Mouse (Mus musculus) left cerebral cortex, postnatal 4 days (tissue): ENCODE measurements around the gene H1foo. TPM values are rescaled to one million over a fixed set of nuclear protein-coding genes. Genes with fewer than 3 reads are reported as not detected.

Experiments
- DNase-seq: peaks from one replicate; pipeline ENCODE4 v3.0.0-alpha.2; 2022
- intact Hi-C: fragments of 180-260 bp; cut with DNase I; formaldehyde crosslinking; loops from one replicate; pipeline ENCODE4 v1.15.1; 2025
- total RNA-seq, 2 experiments: library from RNA; stranded (reverse); gene quantifications; 2 replicates each; pipeline ENCODE4 v1.2.3; 2021

H1foo gene
- not detected for total RNA-seq

GRCm38 (mm10) chr6:115944638-115945037 lies at the start of gene H1foo:
H1foo (plus strand) TSS chr6:115944938.
- intact Hi-C loops, result no loop called here
- no peak for DNase-seq

- intact Hi-C loops, result loop anchor here (10.0 kb wide), 1 partner anchor 228 kb away; no protein-coding TSS in a partner anchor
- no peak for DNase-seq
Measured at GRCm38 (mm10) chr6:115896346-115896745, 48.4 kb upstream of the H1foo start.

GRCm38 (mm10) chr6:115897117-115897516 lies 47.6 kb upstream of the H1foo start:
- intact Hi-C loops, result loop anchor here (10.0 kb wide), 1 partner anchor 228 kb away; no protein-coding TSS in a partner anchor
- no peak for DNase-seq

- intact Hi-C loops, result loop anchor here (10.0 kb wide), 1 partner anchor 227 kb away; no protein-coding TSS in a partner anchor
- no peak for DNase-seq
Measured at GRCm38 (mm10) chr6:115897926-115898520, 46.7 kb upstream of the H1foo start.

- DNase-seq, result peak; percentile 76
- intact Hi-C loops, result loop anchor here (5.0 kb wide), 2 partner anchors 81 to 106 kb away; no protein-coding TSS in a partner anchor
Measured at GRCm38 (mm10) chr6:115901062-115901461, 43.7 kb upstream of the H1foo start.

GRCm38 (mm10) chr6:115901489-115901931 lies 43.2 kb upstream of the H1foo start:
- intact Hi-C loops, result loop anchor here (5.0 kb wide), 2 partner anchors 81 to 106 kb away; no protein-coding TSS in a partner anchor
- no peak for DNase-seq

- intact Hi-C loops, result loop anchor here (5.0 kb wide), 2 partner anchors 80 to 105 kb away; no protein-coding TSS in a partner anchor
- no peak for DNase-seq
Measured at GRCm38 (mm10) chr6:115902545-115902944, 42.2 kb upstream of the H1foo start.

- intact Hi-C loops, result no loop called here
- DNase-seq, result no peak
Measured at GRCm38 (mm10) chr6:115905568-115905967, 39.2 kb upstream of the H1foo start.

- intact Hi-C loops, result no loop called here
Measured at GRCm38 (mm10) chr6:115906455-115906854, 38.3 kb upstream of the H1foo start.

GRCm38 (mm10) chr6:115906871-115907270 lies 37.9 kb upstream of the H1foo start:
- intact Hi-C loops, result no loop called here

More at GRCm38 (mm10) chr6:115906455-115906854, 38.3 kb upstream of the H1foo start:
- no peak for DNase-seq

GRCm38 (mm10) chr6:115908421-115908982 lies 36.2 kb upstream of the H1foo start:
- no peak for DNase-seq
- intact Hi-C loops, result no loop called here

More at GRCm38 (mm10) chr6:115906871-115907270, 37.9 kb upstream of the H1foo start:
- DNase-seq, result no peak

- intact Hi-C loops, result no loop called here
- DNase-seq, result no peak
Measured at GRCm38 (mm10) chr6:115909052-115909451, 35.7 kb upstream of the H1foo start.

GRCm38 (mm10) chr6:115909940-115910339 lies 34.8 kb upstream of the H1foo start:
- DNase-seq, result no peak
- intact Hi-C loops, result no loop called here

- intact Hi-C loops, result no loop called here
Measured at GRCm38 (mm10) chr6:115911763-115912162, 33.0 kb upstream of the H1foo start.

GRCm38 (mm10) chr6:115913482-115913881 lies 31.3 kb upstream of the H1foo start:
- DNase-seq, result no peak
- intact Hi-C loops, result no loop called here

More at GRCm38 (mm10) chr6:115911763-115912162, 33.0 kb upstream of the H1foo start:
- DNase-seq, result no peak

- intact Hi-C loops, result no loop called here
Measured at GRCm38 (mm10) chr6:115914511-115915202, 30.1 kb upstream of the H1foo start.

GRCm38 (mm10) chr6:115915601-115916445 lies 28.9 kb upstream of the H1foo start:
- intact Hi-C loops, result no loop called here
- no peak for DNase-seq

More at GRCm38 (mm10) chr6:115914511-115915202, 30.1 kb upstream of the H1foo start:
- peak; percentile 69 for DNase-seq

GRCm38 (mm10) chr6:115916611-115917010 lies 28.1 kb upstream of the H1foo start:
- DNase-seq, result no peak
- intact Hi-C loops, result no loop called here

GRCm38 (mm10) chr6:115918615-115919014 lies 26.1 kb upstream of the H1foo start:
- no peak for DNase-seq
- intact Hi-C loops, result no loop called here

GRCm38 (mm10) chr6:115919876-115920275 lies 24.9 kb upstream of the H1foo start:
- intact Hi-C loops, result no loop called here
- no peak for DNase-seq
